Mouse (Mus musculus) brain, embryonic 14.5 days (tissue): ENCODE results near the gene Atp8b4.

Experiments used
- CTCF ChIP-seq: fragments of 200-500 bp; IDR thresholded peaks from 2 replicates; pipeline ENCODE4 v1.5.1; 2012; ENCODE audit warnings: inconsistent platforms, mild to moderate bottlenecking, moderate library complexity, borderline replicate concordance; ENCODE audit not compliant: insufficient read depth, insufficient read length; ENCODE audit errors: extremely low read depth
- POLR2A ChIP-seq: fragments of 200-500 bp; IDR thresholded peaks from 2 replicates; pipeline ENCODE4 v1.6.1; 2012; ENCODE audit warnings: mild to moderate bottlenecking, inconsistent platforms, borderline replicate concordance; ENCODE audit not compliant: poor library complexity, insufficient read depth, insufficient read length, severe bottlenecking; ENCODE audit errors: extremely low read depth

DNA sequence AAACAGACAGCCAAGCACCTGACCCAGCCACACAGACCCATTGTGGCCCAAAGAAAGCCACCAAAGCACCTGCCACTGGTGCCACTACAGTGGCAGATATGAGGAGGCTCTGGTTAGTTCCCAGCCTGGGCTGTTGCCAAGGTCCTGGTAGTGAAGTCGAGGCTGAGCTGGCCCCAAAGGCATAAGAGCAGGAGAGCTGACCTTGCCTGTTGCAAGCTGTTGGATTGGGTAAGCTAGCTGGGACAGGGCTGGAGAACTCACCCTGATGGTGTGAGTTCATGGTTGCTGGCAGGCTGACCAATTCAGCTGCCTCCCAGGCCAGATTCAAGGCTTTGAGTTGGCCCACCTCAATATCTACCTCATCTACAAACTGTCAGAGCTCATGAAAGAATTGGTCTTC lies 4.7 kb upstream of the Atp8b4 start:
- TF ChIP-seq POLR2A = no peak
- no peak for TF ChIP-seq CTCF
